Mouse (Mus musculus) C2C12 (cell line): ENCODE results near the gene Rep15.

Experiments used
- CTCF ChIP-seq: IDR thresholded peaks from one replicate; pipeline ENCODE4 v1.5.1; 2011; ENCODE audit not compliant: control insufficient read depth, insufficient read depth, insufficient read length
- MYOG ChIP-seq: IDR thresholded peaks from one replicate; pipeline ENCODE4 v1.6.1; 2011; ENCODE audit not compliant: control insufficient read depth, insufficient read length; ENCODE audit errors: extremely low read depth
- USF1 ChIP-seq: IDR thresholded peaks from one replicate; pipeline ENCODE4 v1.6.1; 2011; ENCODE audit warnings: low read depth, mild to moderate bottlenecking, control low read depth, moderate library complexity

DNA sequence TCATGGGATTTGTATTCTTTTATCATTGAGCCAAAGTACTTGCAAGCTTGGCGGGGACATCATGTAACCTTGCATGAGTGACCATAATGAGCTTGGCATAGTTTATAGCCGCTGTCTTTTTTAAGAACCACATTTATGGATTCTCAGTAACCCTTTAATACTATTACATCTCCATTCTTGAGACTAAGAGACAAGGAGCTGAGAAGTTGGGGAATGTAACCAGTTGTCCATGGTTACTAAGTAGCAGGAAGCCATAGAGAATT lies 9.3 kb upstream of the Rep15 start:
- no peak for TF ChIP-seq CTCF
- TF ChIP-seq MYOG: no peak
- TF ChIP-seq USF1: no peak
